Mouse (Mus musculus): ENCODE results near the gene Sohlh1. TPM values are rescaled to one million over a fixed set of nuclear protein-coding genes. Genes with fewer than 3 reads are reported as not detected.
"Not testable (repeated sequence)": the region's sequence is repeated elsewhere in the genome, so short reads cannot be mapped to it uniquely, and the experiment has no call there.

The Sohlh1 gene
- total and polyA plus RNA-seq, 3 experiments: not detected

- peaks cover 0 to 3% of the 10 kb centered on the region in 2 experiments; a peak in 2 of 4 replicates for H3K27me3 ChIP-seq (ENCODE audit: control insufficient read depth in 1 of 2, insufficient read depth in 2 of 2, low read length in 2 of 2)
- H3K79me2 ChIP-seq (ENCODE audit: control insufficient read depth, insufficient read depth, low read length, poor library complexity): no peaks in the 10 kb centered on the region
- no peaks in the 10 kb centered on the region for H3K4me1 ChIP-seq (ENCODE audit: control insufficient read depth in 1 of 2, insufficient read depth in 2 of 2, low read length in 2 of 2)
Measured at GRCm38 (mm10) chr2:25824751-25825150, 22.3 kb downstream of the Sohlh1 start.

GRCm38 (mm10) chr2:25822806-25823205, 24.2 kb downstream of the Sohlh1 start, which contains the start of gene Lcn9:
Gene Lcn9 (plus strand): TSS chr2:25823153.
- no peak for DNase-seq (ENCODE audit: low read depth, low spot score)
- H3K79me2 ChIP-seq (ENCODE audit: control insufficient read depth, insufficient read depth, low read length, poor library complexity): no peaks in the 10 kb centered on the region
- no peak for TF ChIP-seq POLR2A (IDR thresholded peaks at IDR 0.05; ENCODE audit: control insufficient read depth in 1 of 2, insufficient read depth in 1 of 2, low read depth in 1 of 2, low read length in 2 of 2, poor library complexity in 1 of 2)
- TF ChIP-seq MXI1 (IDR thresholded peaks at IDR 0.05; ENCODE audit: low read depth, low read length): no peak
- TF ChIP-seq RCOR1 (IDR thresholded peaks at IDR 0.05; ENCODE audit: low read depth, low read length): no peak
- peaks cover 0 to 3% of the 10 kb centered on the region in 2 experiments; a peak in 2 of 4 replicates for H3K27me3 ChIP-seq (ENCODE audit: control insufficient read depth in 1 of 2, insufficient read depth in 2 of 2, low read length in 2 of 2)
- H3K4me1 ChIP-seq (ENCODE audit: control insufficient read depth in 1 of 2, insufficient read depth in 2 of 2, low read length in 2 of 2): no peaks in the 10 kb centered on the region
- no peaks in the 10 kb centered on the region for H3K36me3 ChIP-seq (ENCODE audit: control insufficient read depth in 1 of 2, insufficient read depth in 2 of 2, low read length in 2 of 2)
- H3K9me3 ChIP-seq (replicated peaks; ENCODE audit: insufficient read depth, low read length): no peaks in the 10 kb centered on the region
- H3K27ac ChIP-seq (ENCODE audit: control insufficient read depth, low read depth, low read length): no peak within 1 kb of the TSS
- no peak within 1 kb of the TSS for H3K4me3 ChIP-seq (ENCODE audit: control insufficient read depth in 1 of 2, insufficient read depth in 1 of 2, low read depth in 2 of 2, low read length in 2 of 2)
- no peak within 1 kb of the TSS for H3K9ac ChIP-seq (ENCODE audit: control insufficient read depth, low read depth, low read length, poor library complexity, severe bottlenecking)

More at GRCm38 (mm10) chr2:25824751-25825150, 22.3 kb downstream of the Sohlh1 start:
- no peaks in the 10 kb centered on the region for H3K36me3 ChIP-seq (ENCODE audit: control insufficient read depth in 1 of 2, insufficient read depth in 2 of 2, low read length in 2 of 2)
- H3K9ac ChIP-seq (ENCODE audit: control insufficient read depth, low read depth, low read length, poor library complexity, severe bottlenecking): no peak overlapping the region
- H3K27ac ChIP-seq (ENCODE audit: control insufficient read depth, low read depth, low read length): no peak overlapping the region
- H3K9me3 ChIP-seq (replicated peaks; ENCODE audit: insufficient read depth, low read length): no peaks in the 10 kb centered on the region
- H3K4me3 ChIP-seq (ENCODE audit: control insufficient read depth in 1 of 2, insufficient read depth in 1 of 2, low read depth in 2 of 2, low read length in 2 of 2): no peak overlapping the region
- no peak for DNase-seq (ENCODE audit: low read depth, low spot score)
- no peak for TF ChIP-seq MAX (IDR thresholded peaks at IDR 0.05; ENCODE audit: low read length)

GRCm38 (mm10) chr2:25815748-25816147, 31.3 kb downstream of the Sohlh1 start, which contains the start of gene Glt6d1:
Gene Glt6d1 (minus strand): TSS chr2:25815848.
- not testable (repeated sequence) for H3K9me3 ChIP-seq (replicated peaks; ENCODE audit: insufficient read depth, low read length); H3K36me3 ChIP-seq (ENCODE audit: control insufficient read depth in 1 of 2, insufficient read depth in 2 of 2, low read length in 2 of 2); H3K9ac ChIP-seq (ENCODE audit: control insufficient read depth, low read depth, low read length, poor library complexity, severe bottlenecking); H3K4me1 ChIP-seq (ENCODE audit: control insufficient read depth in 1 of 2, insufficient read depth in 2 of 2, low read length in 2 of 2); DNase-seq (ENCODE audit: low read depth, low spot score); H3K4me3 ChIP-seq (ENCODE audit: control insufficient read depth in 1 of 2, insufficient read depth in 1 of 2, low read depth in 2 of 2, low read length in 2 of 2); H3K27me3 ChIP-seq (ENCODE audit: control insufficient read depth in 1 of 2, insufficient read depth in 2 of 2, low read length in 2 of 2); H3K79me2 ChIP-seq (ENCODE audit: control insufficient read depth, insufficient read depth, low read length, poor library complexity); H3K27ac ChIP-seq (ENCODE audit: control insufficient read depth, low read depth, low read length)

GRCm38 (mm10) chr2:25813364-25813763, 33.7 kb downstream of the Sohlh1 start:
- no peaks in the 10 kb centered on the region for H3K36me3 ChIP-seq (ENCODE audit: control insufficient read depth in 1 of 2, insufficient read depth in 2 of 2, low read length in 2 of 2)
- no peak overlapping the region for H3K9ac ChIP-seq (ENCODE audit: control insufficient read depth, low read depth, low read length, poor library complexity, severe bottlenecking)
- no peaks in the 10 kb centered on the region for H3K79me2 ChIP-seq (ENCODE audit: control insufficient read depth, insufficient read depth, low read length, poor library complexity)
- H3K27me3 ChIP-seq (ENCODE audit: control insufficient read depth in 1 of 2, insufficient read depth in 2 of 2, low read length in 2 of 2): peaks cover 0 to 3% of the 10 kb centered on the region in 2 experiments; a peak in 2 of 4 replicates
- no peak for TF ChIP-seq KAT2A (conservative IDR thresholded peaks at IDR 0.05; ENCODE audit: low read depth, low read length)
- TF ChIP-seq ELF1 (IDR thresholded peaks at IDR 0.05; ENCODE audit: low read depth, low read length): no peak
- peak; percentile 21; the same call in 1 of the 2 replicates for TF ChIP-seq SMC3 (IDR thresholded peaks at IDR 0.05; ENCODE audit: low read depth, low read length)
- TF ChIP-seq CTCF (IDR thresholded peaks at IDR 0.05 in 2 of 3, conservative IDR thresholded peaks at IDR 0.05 in 1 of 3; ENCODE audit: control insufficient read depth in 1 of 3, insufficient read depth in 1 of 3, low read depth in 2 of 3, low read length in 3 of 3, poor library complexity in 1 of 3, severe bottlenecking in 1 of 3): peak; percentile 40 to 50 (median 50)
- no peak for TF ChIP-seq ZKSCAN1 (IDR thresholded peaks at IDR 0.05; ENCODE audit: low read depth, low read length)
- TF ChIP-seq RAD21 (IDR thresholded peaks at IDR 0.05; ENCODE audit: low read depth, low read length): peak; percentile 4
- H3K4me3 ChIP-seq (ENCODE audit: control insufficient read depth in 1 of 2, insufficient read depth in 1 of 2, low read depth in 2 of 2, low read length in 2 of 2): no peak overlapping the region
- H3K9me3 ChIP-seq (replicated peaks; ENCODE audit: insufficient read depth, low read length): no peaks in the 10 kb centered on the region
- peak; percentile 18 for DNase-seq (ENCODE audit: low read depth, low spot score)
- H3K4me1 ChIP-seq (ENCODE audit: control insufficient read depth in 1 of 2, insufficient read depth in 2 of 2, low read length in 2 of 2): no peaks in the 10 kb centered on the region
- H3K27ac ChIP-seq (ENCODE audit: control insufficient read depth, low read depth, low read length): no peak overlapping the region

Measured in MEL (cell line).